8 mouse cellular contexts compared by ENCODE assay signal in the genomic region with DNA sequence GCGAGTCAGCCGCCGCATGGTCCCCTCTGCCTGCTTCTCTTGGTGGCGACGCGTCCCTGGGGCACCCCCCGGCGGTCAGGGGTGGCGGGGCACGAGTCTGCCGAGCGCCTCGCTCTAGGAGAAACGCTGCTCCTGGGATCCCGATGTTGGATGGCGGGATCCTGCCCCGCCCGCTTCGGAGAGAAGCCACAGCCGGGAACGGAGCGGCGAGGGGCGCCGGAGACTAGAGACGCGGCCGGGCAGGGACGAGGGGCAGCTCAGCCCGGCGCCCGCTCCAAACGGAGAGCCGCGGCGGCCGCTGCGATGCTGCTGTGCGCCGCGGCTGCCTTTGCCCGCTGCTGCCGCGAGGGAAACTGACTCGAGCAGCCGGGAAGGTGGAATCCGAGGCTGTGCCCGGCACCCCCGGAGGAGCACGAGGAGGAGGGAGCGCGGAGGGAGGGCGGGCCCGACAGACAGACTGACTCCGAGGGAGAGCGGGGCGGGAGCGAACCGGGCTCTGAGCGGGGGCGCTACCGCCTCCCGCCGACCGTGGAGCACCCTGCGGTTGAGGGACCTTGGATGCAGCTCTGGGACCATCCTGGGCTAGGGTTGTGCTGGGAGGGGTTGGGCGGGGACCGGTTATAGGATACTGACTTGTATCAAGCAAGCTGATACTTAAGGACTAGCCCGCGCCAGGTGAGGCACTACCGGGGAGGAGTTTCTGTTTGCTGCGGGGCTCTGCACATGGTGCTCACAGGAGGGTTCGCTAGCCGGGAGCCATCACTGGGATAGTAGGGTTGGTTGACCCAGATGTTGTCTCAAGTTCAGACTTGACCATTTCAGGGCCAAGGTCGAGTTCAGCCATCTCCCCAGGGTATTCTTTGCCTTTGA. TPM values are rescaled to one million over a fixed set of nuclear protein-coding genes. Genes with fewer than 3 reads are reported as not detected.
DNase-seq lines count a peak whose midpoint lies in the region; ATAC-seq and TF ChIP-seq lines count a peak whose summit lies in the region.

A gene (minus strand): TSS at position 412 of the 870 bp plus-strand sequence.

- peak within 1 kb of the TSS; percentile 56 for H3K4me3 ChIP-seq in lung, embryonic 16.5 days (ENCODE audit: low read length)
- H3K4me3 ChIP-seq in kidney, adult 2 months (ENCODE audit: insufficient read depth, low read depth, low read length): peak within 1 kb of the TSS; percentile 61
- H3K4me3 ChIP-seq in limb, embryonic 12.5 days (replicated peaks): peak within 1 kb of the TSS; percentile 55
- H3K4me3 ChIP-seq in neural tube, embryonic 12.5 days: peak within 1 kb of the TSS; percentile 52

- TF ChIP-seq CTCF in kidney, adult 2 months (conservative IDR thresholded peaks at IDR 0.05; ENCODE audit: insufficient read depth, insufficient read length, low read depth, low read length): no peak; the same call in 1 of the 2 replicates

- under 1% methylated on average over 74 of the region's 75 CpGs for WGBS in lung, embryonic 16.5 days
- 4% methylated on average over 75 of the region's 75 CpGs for WGBS in kidney, adult 2 months
- WGBS in limb, embryonic 12.5 days: under 1% methylated on average over 74 of the region's 75 CpGs
- under 1% methylated on average over 75 of the region's 75 CpGs for WGBS in neural tube, embryonic 12.5 days

- peak within 1 kb of the TSS; percentile 51 for H3K9ac ChIP-seq in lung, embryonic 16.5 days (ENCODE audit: low read length)
- H3K9ac ChIP-seq in limb, embryonic 12.5 days (replicated peaks): peak within 1 kb of the TSS; percentile 66
- H3K9ac ChIP-seq in neural tube, embryonic 12.5 days: peak within 1 kb of the TSS; percentile 73

- H3K36me3 ChIP-seq in lung, embryonic 16.5 days (ENCODE audit: control insufficient read depth, insufficient read depth, low read length): no peaks in the 10 kb centered on the region
- H3K36me3 ChIP-seq in kidney, adult 2 months (ENCODE audit: control insufficient read depth, insufficient read depth, low read length): no peaks in the 10 kb centered on the region
- no peaks in the 10 kb centered on the region for H3K36me3 ChIP-seq in limb, embryonic 12.5 days
- no peaks in the 10 kb centered on the region for H3K36me3 ChIP-seq in neural tube, embryonic 12.5 days

- no peak for DNase-seq in lung, postnatal 25 days (ENCODE audit: low spot score)
- DNase-seq in embryo, embryonic 10.5 days (ENCODE audit: low spot score): peak; percentile 73
- peak; percentile 92 for DNase-seq in kidney, adult 2 months
- DNase-seq in thymus, postnatal 25 days: peak; percentile 16

- no peaks in the 10 kb centered on the region for H3K9me3 ChIP-seq in lung, embryonic 16.5 days (ENCODE audit: control insufficient read depth, low read length)
- peaks cover 8% of the 10 kb centered on the region; the same call in 1 of the 2 replicates for H3K9me3 ChIP-seq in limb, embryonic 12.5 days
- H3K9me3 ChIP-seq in neural tube, embryonic 12.5 days: no peaks in the 10 kb centered on the region

- peaks cover 41% of the 10 kb centered on the region for H3K27me3 ChIP-seq in lung, embryonic 16.5 days (ENCODE audit: control insufficient read depth, insufficient read depth, low read depth, low read length)
- H3K27me3 ChIP-seq in kidney, adult 2 months (replicated peaks; ENCODE audit: control insufficient read depth, insufficient read depth, low read length): no peaks in the 10 kb centered on the region
- peaks cover 63% of the 10 kb centered on the region for H3K27me3 ChIP-seq in limb, embryonic 12.5 days
- peaks cover 24% of the 10 kb centered on the region for H3K27me3 ChIP-seq in neural tube, embryonic 12.5 days (replicated peaks)

- peak within 1 kb of the TSS; percentile 93 for H3K4me2 ChIP-seq in lung, embryonic 16.5 days (ENCODE audit: low read depth, low read length)
- peak within 1 kb of the TSS; percentile 93 for H3K4me2 ChIP-seq in limb, embryonic 12.5 days
- peak within 1 kb of the TSS; percentile 76 for H3K4me2 ChIP-seq in neural tube, embryonic 12.5 days (replicated peaks)

- peaks cover 7% of the 10 kb centered on the region for H3K4me1 ChIP-seq in lung, embryonic 16.5 days (replicated peaks; ENCODE audit: control insufficient read depth, insufficient read depth, low read length)
- peaks cover 14% of the 10 kb centered on the region for H3K4me1 ChIP-seq in kidney, adult 2 months (ENCODE audit: control insufficient read depth, insufficient read depth, low read length)
- peaks cover 23% of the 10 kb centered on the region for H3K4me1 ChIP-seq in limb, embryonic 12.5 days (replicated peaks)
- peaks cover 22% of the 10 kb centered on the region for H3K4me1 ChIP-seq in neural tube, embryonic 12.5 days

- no peak within 1 kb of the TSS for H3K27ac ChIP-seq in lung, embryonic 16.5 days (ENCODE audit: low read length)
- H3K27ac ChIP-seq in kidney, adult 2 months (ENCODE audit: insufficient read depth, low read depth, low read length): peak within 1 kb of the TSS; percentile 90
- H3K27ac ChIP-seq in limb, embryonic 12.5 days: no peak within 1 kb of the TSS
- H3K27ac ChIP-seq in neural tube, embryonic 12.5 days: 0 out of 2 replicates have a peak within 1 kb of the TSS, but pooled peaks have one; percentile 20

- TF ChIP-seq POLR2A in kidney, adult 2 months (IDR thresholded peaks at IDR 0.05; ENCODE audit: low read depth, low read length): no peak

- peak; percentile 69 for ATAC-seq in lung, embryonic 16.5 days (ENCODE audit: low read depth)
- peak; percentile 75 for ATAC-seq in granulocyte monocyte progenitor cell, adult 5-6 weeks (replicated peaks; ENCODE audit: poor library complexity, severe bottlenecking)
- peak; percentile 43 for ATAC-seq in limb, embryonic 12.5 days (ENCODE audit: insufficient number of reproducible peaks, insufficient read depth, low FRiP score, low TSS enrichment, low read depth)
- ATAC-seq in neural tube, embryonic 12.5 days (ENCODE audit: low FRiP score, low read depth): peak; percentile 78

RNA-seq across cellular contexts. Expression of the gene that starts here (rescaled TPM):
- polyA plus RNA-seq in lung, embryonic 16.5 days (2015; fragmentation: Nextera tagmentation; extraction: Ambion mirVana): 0.10 and 0.33 TPM in 2 replicates
- not detected in 2 replicates for total RNA-seq in granulocyte monocyte progenitor cell, adult 5-6 weeks (2014; fragmentation: Nextera tagmentation)
- total RNA-seq in granulocyte monocyte progenitor cell, adult 5-6 weeks (2017): 0.13 TPM in 1 of 2 replicates, not detected in the other
- polyA plus RNA-seq in kidney, adult 2 months (2012; rRNA removed): 43.7 and 45.9 TPM in 2 replicates
- 1.2 and 1.8 TPM in 2 replicates for polyA plus RNA-seq in limb, embryonic 12.5 days (2016; fragmentation: Nextera tagmentation; extraction: Ambion mirVana)
- polyA plus RNA-seq in neural tube, embryonic 12.5 days (2016; fragmentation: Nextera tagmentation; extraction: Ambion mirVana): 12.9 and 14.5 TPM in 2 replicates

Comparison
In these comparisons a context has a peak if more than half of its experiments do, and no peak if none do; other contexts are left out.
1. Peak in ATAC-seq, H3K4me3 ChIP-seq, H3K9ac ChIP-seq and H3K4me2 ChIP-seq in lung, embryonic 16.5 days; RNA of the gene not detected or under 1 TPM.
2. Peak in ATAC-seq in granulocyte monocyte progenitor cell, adult 5-6 weeks; RNA of the gene not detected or under 1 TPM.
3. H3K27ac ChIP-seq: peak in kidney, adult 2 months (single experiment) and neural tube, embryonic 12.5 days (single experiment); none in lung, embryonic 16.5 days (single experiment) and limb, embryonic 12.5 days (single experiment).
4. Peak in every context shown above with its lines, with median percentiles within 50 percentile points of each other: ATAC-seq, H3K4me2 ChIP-seq, H3K4me3 ChIP-seq and H3K9ac ChIP-seq.